Mouse (Mus musculus): Measurements from ENCODE around the gene Tmem258. TPM values are rescaled to one million over a fixed set of nuclear protein-coding genes. Genes with fewer than 3 reads are reported as not detected.
"Not testable (repeated sequence)": the region's sequence is repeated elsewhere in the genome, so short reads cannot be mapped to it uniquely, and the experiment has no call there.

The Tmem258 gene
- polyA plus RNA-seq, 1 experiment from 2014 or later = 349 TPM

GRCm38 (mm10) chr19:10169692-10170330 is 34.0 kb upstream of the Tmem258 start:
- not testable (repeated sequence) for H3K9ac ChIP-seq (ENCODE audit: low read depth, low read length); H3K27ac ChIP-seq (ENCODE audit: low read depth, low read length); H3K4me1 ChIP-seq (replicated peaks; ENCODE audit: control insufficient read depth, insufficient read depth, low read length); H3K36me3 ChIP-seq (ENCODE audit: control insufficient read depth, insufficient read depth, low read length); H3K27me3 ChIP-seq (ENCODE audit: control insufficient read depth, insufficient read depth, low read length); H3K4me2 ChIP-seq (replicated peaks; ENCODE audit: low read depth, low read length); DNase-seq (ENCODE audit: low spot score); H3K4me3 ChIP-seq (ENCODE audit: low read depth, low read length); ATAC-seq (ENCODE audit: low FRiP score); H3K9me3 ChIP-seq (ENCODE audit: control insufficient read depth, low read length)
- 90% methylated on average over 3 of the region's 3 CpGs for WGBS

GRCm38 (mm10) chr19:10170466-10170865 is 33.3 kb upstream of the Tmem258 start:
- ATAC-seq (ENCODE audit: low FRiP score) (no peak), DNase-seq (ENCODE audit: low spot score) (no peak)
- no peaks in the 10 kb centered on the region for H3K27me3 ChIP-seq (ENCODE audit: control insufficient read depth, insufficient read depth, low read length)
- WGBS = 28% methylated on average over 1 of the region's 1 CpGs
- H3K4me3 ChIP-seq (ENCODE audit: low read depth, low read length) = no peak overlapping the region
- H3K36me3 ChIP-seq (ENCODE audit: control insufficient read depth, insufficient read depth, low read length) = no peaks in the 10 kb centered on the region
- H3K4me1 ChIP-seq (replicated peaks; ENCODE audit: control insufficient read depth, insufficient read depth, low read length) = no peaks in the 10 kb centered on the region
- no peak overlapping the region for H3K4me2 ChIP-seq (replicated peaks; ENCODE audit: low read depth, low read length)
- no peaks in the 10 kb centered on the region for H3K9me3 ChIP-seq (ENCODE audit: control insufficient read depth, low read length)
- H3K9ac ChIP-seq (ENCODE audit: low read depth, low read length) = no peak overlapping the region
- no peak overlapping the region for H3K27ac ChIP-seq (ENCODE audit: low read depth, low read length)

- DNase-seq (ENCODE audit: low spot score) (no peak), ATAC-seq (ENCODE audit: low FRiP score) (no peak)
- Histone ChIP-seq H3K4me1 (replicated peaks; ENCODE audit: control insufficient read depth, insufficient read depth, low read length) (no peaks in the 10 kb centered on the region), H3K27ac (ENCODE audit: low read depth, low read length) (no peak overlapping the region), H3K27me3 (ENCODE audit: control insufficient read depth, insufficient read depth, low read length) (no peaks in the 10 kb centered on the region), H3K36me3 (ENCODE audit: control insufficient read depth, insufficient read depth, low read length) (no peaks in the 10 kb centered on the region), H3K9me3 (ENCODE audit: control insufficient read depth, low read length) (no peaks in the 10 kb centered on the region), H3K4me3 (ENCODE audit: low read depth, low read length) (no peak overlapping the region), H3K9ac (ENCODE audit: low read depth, low read length) (no peak overlapping the region), H3K4me2 (replicated peaks; ENCODE audit: low read depth, low read length) (no peak overlapping the region)
- 91% methylated on average over 7 of the region's 7 CpGs for WGBS
Observed at GRCm38 (mm10) chr19:10171359-10171758, 32.5 kb upstream of the Tmem258 start.

- Histone ChIP-seq H3K4me2 (replicated peaks; ENCODE audit: low read depth, low read length) (no peak overlapping the region), H3K36me3 (ENCODE audit: control insufficient read depth, insufficient read depth, low read length) (no peaks in the 10 kb centered on the region), H3K27me3 (ENCODE audit: control insufficient read depth, insufficient read depth, low read length) (no peaks in the 10 kb centered on the region), H3K9me3 (ENCODE audit: control insufficient read depth, low read length) (no peaks in the 10 kb centered on the region), H3K4me3 (ENCODE audit: low read depth, low read length) (no peak overlapping the region), H3K27ac (ENCODE audit: low read depth, low read length) (no peak overlapping the region), H3K9ac (ENCODE audit: low read depth, low read length) (no peak overlapping the region), H3K4me1 (replicated peaks; ENCODE audit: control insufficient read depth, insufficient read depth, low read length) (no peaks in the 10 kb centered on the region)
- no peak for DNase-seq (ENCODE audit: low spot score)
- ATAC-seq (ENCODE audit: low FRiP score) = no peak
Observed at GRCm38 (mm10) chr19:10171846-10172245, 32.0 kb upstream of the Tmem258 start.

GRCm38 (mm10) chr19:10173116-10173718 is 30.6 kb upstream of the Tmem258 start:
- H3K9me3 ChIP-seq (ENCODE audit: control insufficient read depth, low read length) = no peaks in the 10 kb centered on the region
- WGBS = 82% methylated on average over 5 of the region's 5 CpGs
- H3K4me2 ChIP-seq (replicated peaks; ENCODE audit: low read depth, low read length) = no peak overlapping the region; the same call in 1 of the 2 replicates
- no peaks in the 10 kb centered on the region for H3K4me1 ChIP-seq (replicated peaks; ENCODE audit: control insufficient read depth, insufficient read depth, low read length)
- H3K4me3 ChIP-seq (ENCODE audit: low read depth, low read length) = no peak overlapping the region
- no peak overlapping the region for H3K27ac ChIP-seq (ENCODE audit: low read depth, low read length)
- ATAC-seq (ENCODE audit: low FRiP score) = no peak
- H3K9ac ChIP-seq (ENCODE audit: low read depth, low read length) = no peak overlapping the region
- H3K27me3 ChIP-seq (ENCODE audit: control insufficient read depth, insufficient read depth, low read length) = no peaks in the 10 kb centered on the region
- H3K36me3 ChIP-seq (ENCODE audit: control insufficient read depth, insufficient read depth, low read length) = no peaks in the 10 kb centered on the region
- no peak for DNase-seq (ENCODE audit: low spot score)

GRCm38 (mm10) chr19:10173844-10174539 is 29.8 kb upstream of the Tmem258 start:
- no peak overlapping the region for H3K9ac ChIP-seq (ENCODE audit: low read depth, low read length)
- H3K4me1 ChIP-seq (replicated peaks; ENCODE audit: control insufficient read depth, insufficient read depth, low read length) = no peaks in the 10 kb centered on the region
- no peak overlapping the region for H3K4me2 ChIP-seq (replicated peaks; ENCODE audit: low read depth, low read length)
- no peaks in the 10 kb centered on the region for H3K27me3 ChIP-seq (ENCODE audit: control insufficient read depth, insufficient read depth, low read length)
- no peaks in the 10 kb centered on the region for H3K9me3 ChIP-seq (ENCODE audit: control insufficient read depth, low read length)
- H3K27ac ChIP-seq (ENCODE audit: low read depth, low read length) = no peak overlapping the region
- ATAC-seq (ENCODE audit: low FRiP score) (no peak), DNase-seq (ENCODE audit: low spot score) (no peak)
- H3K4me3 ChIP-seq (ENCODE audit: low read depth, low read length) = no peak overlapping the region
- 89% methylated on average over 7 of the region's 7 CpGs for WGBS
- H3K36me3 ChIP-seq (ENCODE audit: control insufficient read depth, insufficient read depth, low read length) = no peaks in the 10 kb centered on the region

- WGBS = 79% methylated on average over 4 of the region's 4 CpGs
- H3K4me2 ChIP-seq (replicated peaks; ENCODE audit: low read depth, low read length) = no peak overlapping the region
- no peak overlapping the region for H3K9ac ChIP-seq (ENCODE audit: low read depth, low read length)
- H3K36me3 ChIP-seq (ENCODE audit: control insufficient read depth, insufficient read depth, low read length) = no peaks in the 10 kb centered on the region
- no peaks in the 10 kb centered on the region for H3K4me1 ChIP-seq (replicated peaks; ENCODE audit: control insufficient read depth, insufficient read depth, low read length)
- no peaks in the 10 kb centered on the region for H3K27me3 ChIP-seq (ENCODE audit: control insufficient read depth, insufficient read depth, low read length)
- H3K27ac ChIP-seq (ENCODE audit: low read depth, low read length) = no peak overlapping the region
- H3K9me3 ChIP-seq (ENCODE audit: control insufficient read depth, low read length) = no peaks in the 10 kb centered on the region
- no peak overlapping the region for H3K4me3 ChIP-seq (ENCODE audit: low read depth, low read length)
- no peak for DNase-seq (ENCODE audit: low spot score)
- ATAC-seq (ENCODE audit: low FRiP score) = no peak
Observed at GRCm38 (mm10) chr19:10174956-10175355, 28.9 kb upstream of the Tmem258 start.

- no peak overlapping the region for H3K4me3 ChIP-seq (ENCODE audit: low read depth, low read length)
- no peaks in the 10 kb centered on the region for H3K27me3 ChIP-seq (ENCODE audit: control insufficient read depth, insufficient read depth, low read length)
- 57% methylated on average over 1 of the region's 1 CpGs for WGBS
- H3K4me2 ChIP-seq (replicated peaks; ENCODE audit: low read depth, low read length) = no peak overlapping the region
- DNase-seq (ENCODE audit: low spot score) = no peak
- H3K9ac ChIP-seq (ENCODE audit: low read depth, low read length) = no peak overlapping the region
- no peaks in the 10 kb centered on the region for H3K36me3 ChIP-seq (ENCODE audit: control insufficient read depth, insufficient read depth, low read length)
- no peak for ATAC-seq (ENCODE audit: low FRiP score)
- H3K9me3 ChIP-seq (ENCODE audit: control insufficient read depth, low read length) = no peaks in the 10 kb centered on the region
- H3K27ac ChIP-seq (ENCODE audit: low read depth, low read length) = no peak overlapping the region
- no peaks in the 10 kb centered on the region for H3K4me1 ChIP-seq (replicated peaks; ENCODE audit: control insufficient read depth, insufficient read depth, low read length)
Observed at GRCm38 (mm10) chr19:10176477-10176876, 27.3 kb upstream of the Tmem258 start.

- no peak overlapping the region for H3K9ac ChIP-seq (ENCODE audit: low read depth, low read length)
- no peaks in the 10 kb centered on the region for H3K4me1 ChIP-seq (replicated peaks; ENCODE audit: control insufficient read depth, insufficient read depth, low read length)
- H3K27me3 ChIP-seq (ENCODE audit: control insufficient read depth, insufficient read depth, low read length) = no peaks in the 10 kb centered on the region
- H3K4me2 ChIP-seq (replicated peaks; ENCODE audit: low read depth, low read length) = no peak overlapping the region
- no peak overlapping the region for H3K4me3 ChIP-seq (ENCODE audit: low read depth, low read length)
- 73% methylated on average over 7 of the region's 7 CpGs for WGBS
- DNase-seq (ENCODE audit: low spot score) (no peak), ATAC-seq (ENCODE audit: low FRiP score) (no peak)
- no peak overlapping the region for H3K27ac ChIP-seq (ENCODE audit: low read depth, low read length)
- H3K36me3 ChIP-seq (ENCODE audit: control insufficient read depth, insufficient read depth, low read length) = no peaks in the 10 kb centered on the region
- H3K9me3 ChIP-seq (ENCODE audit: control insufficient read depth, low read length) = no peaks in the 10 kb centered on the region
Observed at GRCm38 (mm10) chr19:10176941-10177372, 26.9 kb upstream of the Tmem258 start.

Measured in hindbrain, embryonic 11.5 days (tissue).